Mouse (Mus musculus) hindbrain, embryonic 11.5 days (tissue): Measurements from ENCODE around the gene Iqcn. TPM values are rescaled to one million over a fixed set of nuclear protein-coding genes. Genes with fewer than 3 reads are reported as not detected.

Experiments
- ATAC-seq: fragments of 200-750 bp; cut with Nextera tagmentation; 2 replicates; pipeline ENCODE4 v1.8.0; 2017; ENCODE audit warnings: mild to moderate bottlenecking, moderate TSS enrichment, moderate library complexity; ENCODE audit not compliant: low FRiP score
- DNase-seq: peaks from one replicate; pipeline ENCODE4 v3.0.0-alpha.2; 2015; ENCODE audit warnings: low spot score
- H3K27ac ChIP-seq: fragments of 300-500 bp; sonication (generic); 2 replicates; pipeline ENCODE4 v1.5.1; 2014; ENCODE audit warnings: mild to moderate bottlenecking, low read depth, low read length
- H3K27me3 ChIP-seq: fragments of 300-500 bp; sonication (generic); 2 replicates; pipeline ENCODE4 v1.6.1; 2014; ENCODE audit warnings: mild to moderate bottlenecking, low read length, moderate library complexity, mixed read lengths; ENCODE audit not compliant: control insufficient read depth, insufficient read depth
- H3K36me3 ChIP-seq: fragments of 300-500 bp; sonication (generic); 2 replicates; pipeline ENCODE4 v1.6.1; 2014; ENCODE audit warnings: mild to moderate bottlenecking, low read length, moderate library complexity, mixed read lengths; ENCODE audit not compliant: control insufficient read depth, insufficient read depth
- H3K4me1 ChIP-seq: fragments of 300-500 bp; sonication (generic); replicated peaks from 2 replicates; pipeline ENCODE4 v1.6.1; 2014; ENCODE audit warnings: low read length, mixed read lengths; ENCODE audit not compliant: control insufficient read depth, insufficient read depth
- H3K4me2 ChIP-seq: fragments of 300-500 bp; sonication (generic); replicated peaks from 2 replicates; pipeline ENCODE4 v1.6.1; 2014; ENCODE audit warnings: mild to moderate bottlenecking, low read depth, low read length
- H3K4me3 ChIP-seq: fragments of 300-500 bp; sonication (generic); 2 replicates; pipeline ENCODE4 v1.5.1; 2014; ENCODE audit warnings: low read depth, low read length
- H3K9ac ChIP-seq: fragments of 300-500 bp; sonication (generic); 2 replicates; pipeline ENCODE4 v1.6.1; 2014; ENCODE audit warnings: low read depth, low read length
- H3K9me3 ChIP-seq: fragments of 300-500 bp; sonication (generic); 2 replicates; pipeline ENCODE4 v1.6.1; 2016; ENCODE audit warnings: low read length; ENCODE audit not compliant: control insufficient read depth
- WGBS: fragments of 180-500 bp; shearing (Covaris S2); extraction: QIAGEN DNeasy Blood & Tissue Kit; methylation state at CpG from one replicate; pipeline ENCODE4 v1.1.7; 2014; 5-methylcytosine and 5-hydroxymethylcytosine counted together
- polyA plus RNA-seq: library from polyadenylated mRNA; unstranded; fragments of >200 nt; fragmentation: Nextera tagmentation; extraction: Ambion mirVana; gene quantifications from 2 replicates; pipeline ENCODE4 v1.2.1, GENCODE M21; 2014

The Iqcn gene
- polyA plus RNA-seq, 1 experiment from 2014 or later: 0.03 TPM

DNA sequence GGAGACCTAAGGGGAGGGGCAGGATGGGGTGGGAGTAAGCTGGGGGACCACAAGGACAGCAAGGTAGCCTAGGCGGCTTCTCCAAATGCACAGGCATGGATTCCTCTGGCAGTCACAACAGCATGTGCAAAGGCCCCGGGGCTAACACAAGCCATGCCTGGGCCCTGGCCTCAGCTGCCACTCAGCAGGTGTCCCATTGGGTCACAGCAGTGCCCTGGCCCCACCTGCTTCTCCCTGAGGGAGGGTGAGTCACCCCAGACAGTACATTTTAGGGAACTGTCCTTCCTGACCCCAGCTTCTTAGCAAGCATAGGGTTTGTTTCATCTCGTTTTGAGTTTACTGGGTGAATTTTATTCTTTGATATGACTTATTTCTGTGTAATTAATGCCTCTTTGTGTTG lies 20.6 kb upstream of the Iqcn start:
- Histone ChIP-seq H3K36me3 (peaks cover 6% of the 10 kb centered on the region; the same call in 1 of the 2 replicates), H3K27me3 (no peaks in the 10 kb centered on the region), H3K27ac (no peak overlapping the region), H3K9ac (no peak overlapping the region), H3K4me1 (no peaks in the 10 kb centered on the region; the same call in 1 of the 2 replicates), H3K9me3 (no peaks in the 10 kb centered on the region), H3K4me2 (no peak overlapping the region), H3K4me3 (no peak overlapping the region)
- DNase-seq (no peak), ATAC-seq (0 out of 2 replicates have a peak, but pooled peaks have one; percentile 37)
- WGBS: 51% methylated on average over 3 of the region's 3 CpGs

DNA sequence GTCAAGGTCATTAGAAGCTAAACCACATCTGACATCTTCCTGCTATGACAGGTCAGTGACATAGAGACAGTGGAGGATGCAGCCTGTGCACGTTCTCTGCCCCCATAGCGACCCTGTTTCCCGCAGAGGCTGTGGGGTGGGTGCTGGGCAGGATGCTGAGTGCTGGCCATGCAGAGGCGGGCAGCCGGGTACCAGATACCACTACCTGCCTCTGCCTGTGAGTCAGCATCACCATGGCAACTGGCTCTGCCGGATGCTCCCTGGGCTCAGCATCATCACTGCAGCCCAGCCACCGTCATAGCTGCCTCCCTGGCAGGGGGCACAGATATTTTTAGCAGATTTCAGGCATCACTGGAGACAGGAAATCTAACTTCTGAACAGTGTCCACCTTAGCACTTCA lies 19.0 kb upstream of the Iqcn start:
- 48% methylated on average over 7 of the region's 7 CpGs for WGBS
- no peak overlapping the region for H3K4me2 ChIP-seq
- no peaks in the 10 kb centered on the region; the same call in 1 of the 2 replicates for H3K4me1 ChIP-seq
- no peaks in the 10 kb centered on the region for H3K9me3 ChIP-seq
- DNase-seq (no peak), ATAC-seq (no peak)
- no peak overlapping the region for H3K27ac ChIP-seq
- H3K9ac ChIP-seq: no peak overlapping the region
- no peaks in the 10 kb centered on the region for H3K36me3 ChIP-seq
- no peaks in the 10 kb centered on the region for H3K27me3 ChIP-seq
- no peak overlapping the region for H3K4me3 ChIP-seq

DNA sequence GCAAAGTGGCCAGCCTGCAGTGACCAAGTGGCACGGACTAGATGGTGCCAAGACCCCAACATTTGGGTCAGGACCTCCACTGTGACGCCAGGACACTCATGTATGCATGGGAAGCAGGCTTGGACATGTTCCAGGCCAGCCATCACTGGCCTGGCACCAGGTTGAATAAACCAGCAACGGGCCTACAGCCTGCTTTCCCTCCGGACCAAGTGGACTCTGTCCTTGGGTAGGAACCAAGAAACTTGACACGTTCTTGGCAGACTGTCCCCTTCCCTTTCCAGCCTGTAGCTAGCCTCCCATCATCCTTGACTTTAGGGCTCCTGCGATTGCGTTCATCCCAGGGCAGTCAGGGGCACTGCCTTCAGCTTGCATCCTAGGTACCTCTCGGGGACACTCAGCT lies 15.7 kb upstream of the Iqcn start:
- DNase-seq (no peak), ATAC-seq (no peak)
- H3K4me3 ChIP-seq: no peak overlapping the region
- 86% methylated on average over 8 of the region's 8 CpGs for WGBS
- no peaks in the 10 kb centered on the region for H3K27me3 ChIP-seq
- peaks cover 8% of the 10 kb centered on the region; the same call in 1 of the 2 replicates for H3K4me1 ChIP-seq
- H3K4me2 ChIP-seq: no peak overlapping the region
- H3K9me3 ChIP-seq: no peaks in the 10 kb centered on the region
- no peak overlapping the region for H3K9ac ChIP-seq
- H3K27ac ChIP-seq: no peak overlapping the region
- no peaks in the 10 kb centered on the region for H3K36me3 ChIP-seq

DNA sequence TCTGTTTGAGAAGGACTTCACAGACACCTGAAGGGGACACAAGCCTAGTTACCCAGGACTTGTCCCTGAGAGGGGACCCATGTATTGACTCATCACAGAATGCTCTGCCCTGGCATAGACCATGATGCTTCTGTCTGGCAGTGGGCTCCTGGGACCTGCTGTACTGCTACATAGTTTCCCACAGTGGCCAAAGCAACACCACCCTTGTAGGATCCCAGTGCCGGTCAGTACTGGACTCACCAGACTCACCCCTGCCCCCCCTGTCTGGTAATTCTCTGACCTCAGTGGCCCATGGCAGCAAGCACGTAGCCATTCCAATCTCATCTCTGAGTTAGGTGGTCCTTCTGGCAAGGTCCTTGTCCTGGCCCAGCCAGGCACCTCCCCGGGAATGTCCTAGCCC lies 15.1 kb upstream of the Iqcn start:
- DNase-seq (no peak), ATAC-seq (no peak)
- H3K9ac ChIP-seq: no peak overlapping the region
- H3K36me3 ChIP-seq: no peaks in the 10 kb centered on the region
- no peak overlapping the region for H3K27ac ChIP-seq
- H3K4me1 ChIP-seq: peaks cover 8% of the 10 kb centered on the region; the same call in 1 of the 2 replicates
- 94% methylated on average over 3 of the region's 3 CpGs for WGBS
- no peaks in the 10 kb centered on the region for H3K27me3 ChIP-seq
- no peak overlapping the region for H3K4me3 ChIP-seq
- H3K4me2 ChIP-seq: no peak overlapping the region
- H3K9me3 ChIP-seq: no peaks in the 10 kb centered on the region

DNA sequence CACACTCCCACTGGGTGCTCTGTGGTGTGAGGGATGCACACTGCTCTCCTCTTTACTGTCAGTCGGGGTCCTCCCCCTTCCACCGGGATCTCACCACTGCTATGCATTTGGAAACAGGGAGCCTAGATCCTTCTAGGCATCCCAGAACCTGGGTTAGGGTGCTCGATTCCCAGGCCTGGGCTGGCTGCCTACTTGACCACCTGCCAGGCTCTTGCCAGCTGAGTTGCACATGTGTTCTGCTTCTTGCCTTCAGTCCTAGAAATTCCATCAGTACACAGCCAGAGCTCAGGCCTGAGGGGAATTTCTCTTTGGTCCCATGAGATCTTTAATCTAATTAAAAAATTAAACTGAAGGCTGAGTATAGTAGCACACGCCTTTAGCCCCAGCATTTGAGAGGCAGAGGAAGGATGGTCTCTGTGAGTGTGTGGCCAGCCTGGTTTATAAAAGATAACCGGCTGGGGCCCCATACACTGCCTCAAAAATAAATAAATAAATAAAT lies 13.3 kb upstream of the Iqcn start:
- H3K27me3 ChIP-seq: no peaks in the 10 kb centered on the region
- H3K36me3 ChIP-seq: no peaks in the 10 kb centered on the region
- no peak overlapping the region for H3K9ac ChIP-seq
- H3K9me3 ChIP-seq: no peaks in the 10 kb centered on the region
- H3K4me2 ChIP-seq: no peak overlapping the region
- H3K4me3 ChIP-seq: no peak overlapping the region
- no peak for DNase-seq
- H3K4me1 ChIP-seq: peaks cover 8% of the 10 kb centered on the region; the same call in 1 of the 2 replicates
- no peak for ATAC-seq
- 85% methylated on average over 5 of the region's 5 CpGs for WGBS
- H3K27ac ChIP-seq: no peak overlapping the region

DNA sequence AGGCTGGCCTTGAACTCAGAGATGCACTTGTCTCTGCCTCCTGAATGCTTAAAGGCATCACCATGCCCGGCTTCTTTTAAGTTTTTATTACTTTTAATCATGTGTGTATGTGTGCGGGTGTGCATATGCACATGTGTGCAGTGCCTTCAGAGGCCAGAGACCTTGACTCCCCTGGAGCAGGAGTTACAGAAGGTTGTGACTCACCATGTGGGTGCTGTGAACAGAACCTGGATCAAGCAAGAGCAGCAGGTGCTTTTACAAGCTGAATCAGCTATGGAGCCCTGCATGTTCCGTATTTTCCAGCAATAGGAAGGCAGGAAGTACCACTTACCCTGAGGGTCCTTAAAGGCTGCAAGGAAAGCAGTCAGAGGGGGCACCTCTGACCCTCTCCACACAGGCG lies 12.0 kb upstream of the Iqcn start:
- WGBS: 54% methylated on average over 4 of the region's 4 CpGs
- Histone ChIP-seq H3K27ac (peak overlapping the region; percentile 84), H3K4me3 (peak overlapping the region; percentile 18; the same call in 1 of the 2 replicates), H3K9ac (peak overlapping the region; percentile 69), H3K9me3 (no peaks in the 10 kb centered on the region), H3K36me3 (no peaks in the 10 kb centered on the region), H3K4me1 (peaks cover 11% of the 10 kb centered on the region), H3K27me3 (no peaks in the 10 kb centered on the region), H3K4me2 (peak overlapping the region; percentile 54)
- no peak for DNase-seq
- peak; percentile 1; the same call in 1 of the 2 replicates for ATAC-seq

DNA sequence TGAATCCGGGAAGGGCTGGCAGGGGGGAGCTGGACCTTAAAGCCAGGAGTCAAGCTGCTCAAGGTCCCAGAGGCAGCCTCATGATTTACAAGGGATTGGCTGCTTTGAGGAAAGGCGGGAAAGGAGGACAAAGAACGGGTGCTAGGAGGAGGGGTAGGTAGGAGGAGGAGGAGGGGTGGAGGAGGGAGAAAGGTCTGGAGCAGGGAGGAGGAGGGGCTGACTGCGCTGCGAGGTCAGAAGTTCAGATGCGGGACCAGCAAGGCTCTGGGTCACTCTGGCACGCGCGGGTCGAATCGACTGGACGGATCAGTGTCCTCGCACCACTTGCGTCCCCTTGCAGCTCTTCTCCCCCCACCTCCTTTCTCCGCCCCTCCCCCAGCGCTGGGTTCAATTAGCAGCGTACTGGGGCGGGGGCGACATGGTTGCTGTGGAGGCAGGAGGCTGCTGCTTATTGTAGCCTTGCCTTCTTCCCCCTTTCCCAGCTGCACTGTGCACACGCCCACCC lies 11.5 kb upstream of the Iqcn start:
- H3K36me3 ChIP-seq: no peaks in the 10 kb centered on the region

DNA sequence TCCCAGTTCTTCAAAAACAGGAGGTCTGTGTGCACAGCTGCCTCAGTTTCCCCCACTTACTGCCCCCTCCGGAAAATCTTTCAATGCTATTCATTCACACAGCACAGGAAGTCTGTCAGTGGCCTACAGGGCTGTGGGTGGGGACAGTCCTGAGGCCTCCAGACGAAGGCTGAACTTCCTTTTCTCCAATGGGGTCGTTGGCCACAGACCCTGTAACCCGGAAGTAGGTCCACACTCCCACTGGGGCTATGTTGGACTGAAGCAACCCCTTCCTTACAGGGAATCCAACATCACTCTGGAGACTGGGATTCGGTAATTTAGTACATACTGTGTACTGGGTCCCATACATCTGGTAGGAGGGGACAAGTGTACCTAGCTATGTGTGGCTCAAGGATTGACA lies 9.6 kb upstream of the Iqcn start:
- DNase-seq: no peak
- WGBS: 72% methylated on average over 5 of the region's 5 CpGs
- no peak overlapping the region for H3K4me2 ChIP-seq
- H3K9me3 ChIP-seq: no peaks in the 10 kb centered on the region
- no peaks in the 10 kb centered on the region for H3K27me3 ChIP-seq
- H3K4me3 ChIP-seq: no peak overlapping the region
- H3K9ac ChIP-seq: no peak overlapping the region
- H3K4me1 ChIP-seq: peaks cover 23% of the 10 kb centered on the region
- H3K27ac ChIP-seq: no peak overlapping the region
- H3K36me3 ChIP-seq: no peaks in the 10 kb centered on the region
- no peak for ATAC-seq

More for the DNA sequence above, 11.5 kb upstream of the Iqcn start:
- DNase-seq: peak; percentile 87
- under 1% methylated on average over 20 of the region's 20 CpGs for WGBS
- peak overlapping the region; percentile 54 for H3K4me2 ChIP-seq
- H3K27ac ChIP-seq: peak overlapping the region; percentile 84
- peak overlapping the region; percentile 69 for H3K9ac ChIP-seq
- H3K27me3 ChIP-seq: no peaks in the 10 kb centered on the region
- peak; percentile 77 for ATAC-seq
- H3K4me3 ChIP-seq: peak overlapping the region; percentile 18
- no peaks in the 10 kb centered on the region for H3K9me3 ChIP-seq
- peaks cover 16% of the 10 kb centered on the region for H3K4me1 ChIP-seq

DNA sequence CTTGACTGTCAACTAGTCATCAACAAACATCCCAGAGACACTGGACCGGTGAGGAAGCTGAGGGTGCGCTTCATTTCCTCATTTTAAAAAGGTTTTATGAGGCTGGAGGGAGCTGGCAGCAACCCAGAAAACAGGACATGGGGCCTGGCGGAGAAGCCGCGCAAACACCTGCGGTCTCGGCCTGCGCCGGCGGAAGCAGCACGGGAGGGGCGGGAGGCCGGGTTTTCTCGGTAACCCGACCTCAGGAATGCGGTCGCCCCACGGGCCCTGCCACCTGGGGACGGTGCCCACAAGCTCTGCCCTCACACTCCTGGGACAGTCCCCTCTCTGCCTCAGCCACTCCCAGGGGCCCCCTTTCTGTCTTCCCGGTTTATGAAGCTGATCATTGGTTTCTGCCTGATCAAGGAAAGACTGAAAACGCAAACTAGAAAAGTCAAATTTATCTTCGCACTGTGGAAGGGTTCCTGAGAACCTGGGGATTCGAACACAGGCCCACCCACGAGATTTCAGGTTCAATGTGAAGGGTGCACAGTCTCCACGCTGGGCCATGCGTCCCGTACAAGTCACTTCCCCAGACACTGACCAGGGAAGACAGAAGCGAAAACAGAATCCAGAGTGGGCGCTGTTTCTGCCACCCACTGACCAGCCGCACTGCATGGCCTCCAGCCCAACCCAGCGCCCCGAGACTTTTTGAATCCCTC lies 7.8 kb upstream of the Iqcn start:
- Histone ChIP-seq H3K4me2 (no peak overlapping the region), H3K4me3 (no peak overlapping the region), H3K4me1 (peaks cover 23% of the 10 kb centered on the region), H3K27ac (peak overlapping the region; percentile 58), H3K27me3 (no peaks in the 10 kb centered on the region), H3K9me3 (no peaks in the 10 kb centered on the region), H3K9ac (0 out of 2 replicates have a peak overlapping the region, but pooled peaks have one; percentile 7), H3K36me3 (no peaks in the 10 kb centered on the region)
- DNase-seq: no peak
- no peak for ATAC-seq
- 31% methylated on average over 32 of the region's 32 CpGs for WGBS
